Mouse (Mus musculus) neural tube, embryonic 14.5 days (tissue): ENCODE results near the gene Ddx28. TPM values are rescaled to one million over a fixed set of nuclear protein-coding genes. Genes with fewer than 3 reads are reported as not detected.
"Not testable (repeated sequence)": the region's sequence is repeated elsewhere in the genome, so short reads cannot be mapped to it uniquely, and the experiment has no call there.

Source experiments
- ATAC-seq: fragments of 200-750 bp; cut with Nextera tagmentation; 2 replicates; pipeline ENCODE4 v1.8.0; 2017; ENCODE audit warnings: low read depth, mild to moderate bottlenecking, moderate TSS enrichment, moderate library complexity
- H3K27ac ChIP-seq: fragments of 300-500 bp; sonication (generic); 2 replicates; pipeline ENCODE4 v1.5.1; 2014; ENCODE audit warnings: low read depth, mild to moderate bottlenecking, control low read depth, low read length, moderate library complexity, mixed read lengths
- H3K27me3 ChIP-seq: fragments of 300-500 bp; sonication (generic); 2 replicates; pipeline ENCODE4 v1.6.1; 2014; ENCODE audit warnings: low read length; ENCODE audit not compliant: control insufficient read depth, insufficient read depth
- H3K36me3 ChIP-seq: fragments of 300-500 bp; sonication (generic); 2 replicates; pipeline ENCODE4 v1.6.1; 2014; ENCODE audit warnings: low read length, mixed read lengths; ENCODE audit not compliant: control insufficient read depth, insufficient read depth
- H3K4me1 ChIP-seq: fragments of 300-500 bp; sonication (generic); 2 replicates; pipeline ENCODE4 v1.6.1; 2014; ENCODE audit warnings: low read length; ENCODE audit not compliant: control insufficient read depth, insufficient read depth
- H3K4me2 ChIP-seq: fragments of 300-500 bp; sonication (generic); 2 replicates; pipeline ENCODE4 v1.6.1; 2014; ENCODE audit warnings: mild to moderate bottlenecking, low read depth, low read length, control low read depth
- H3K4me3 ChIP-seq: fragments of 300-500 bp; sonication (generic); 2 replicates; pipeline ENCODE4 v1.5.1; 2014; ENCODE audit warnings: low read depth, low read length, control low read depth, mixed read lengths
- H3K9ac ChIP-seq: fragments of 300-500 bp; sonication (generic); replicated peaks from 2 replicates; pipeline ENCODE4 v1.6.1; 2014; ENCODE audit warnings: low read depth, mild to moderate bottlenecking, control low read depth, low read length, mixed read lengths
- H3K9me3 ChIP-seq: fragments of 300-500 bp; sonication (generic); 2 replicates; pipeline ENCODE4 v1.6.1; 2016; ENCODE audit warnings: low read length; ENCODE audit not compliant: control insufficient read depth
- WGBS: fragments of 180-500 bp; shearing (Covaris S2); extraction: QIAGEN DNeasy Blood & Tissue Kit; methylation state at CpG from one replicate; pipeline ENCODE4 v1.1.7; 2014; 5-methylcytosine and 5-hydroxymethylcytosine counted together
- polyA plus RNA-seq: library from polyadenylated mRNA; unstranded; fragments of >200 nt; fragmentation: Nextera tagmentation; extraction: Ambion mirVana; gene quantifications from 2 replicates; pipeline ENCODE4 v1.2.1, GENCODE M21; 2014

The Ddx28 gene
- polyA plus RNA-seq, 1 experiment from 2014 or later: 23.9 TPM

DNA sequence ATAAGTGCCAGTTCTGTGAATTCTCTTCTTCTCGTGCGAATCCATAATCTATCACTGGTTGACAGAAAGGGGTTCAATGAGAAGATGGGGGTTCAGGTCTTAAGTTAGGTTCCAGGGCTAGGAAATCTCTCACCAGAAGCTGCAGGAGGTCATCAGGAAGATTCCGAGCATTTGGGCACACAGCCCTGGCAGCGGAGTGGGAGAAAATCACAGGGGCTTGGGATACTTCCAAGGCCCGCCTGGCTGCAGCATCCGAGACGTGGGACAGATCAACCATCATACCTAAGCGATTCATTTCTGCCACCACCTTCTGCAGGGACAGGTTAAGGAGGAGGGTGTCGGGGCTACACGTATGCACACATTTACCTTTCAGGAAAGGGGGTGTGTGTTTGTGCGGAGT, 23.1 kb downstream of the Ddx28 start:
- Histone ChIP-seq H3K36me3 (no peaks in the 10 kb centered on the region), H3K27me3 (no peaks in the 10 kb centered on the region), H3K4me1 (no peaks in the 10 kb centered on the region), H3K4me3 (no peak overlapping the region), H3K4me2 (no peak overlapping the region), H3K27ac (no peak overlapping the region), H3K9me3 (no peaks in the 10 kb centered on the region), H3K9ac (no peak overlapping the region)
- no peak for ATAC-seq
- WGBS: 93% methylated on average over 11 of the region's 11 CpGs

DNA sequence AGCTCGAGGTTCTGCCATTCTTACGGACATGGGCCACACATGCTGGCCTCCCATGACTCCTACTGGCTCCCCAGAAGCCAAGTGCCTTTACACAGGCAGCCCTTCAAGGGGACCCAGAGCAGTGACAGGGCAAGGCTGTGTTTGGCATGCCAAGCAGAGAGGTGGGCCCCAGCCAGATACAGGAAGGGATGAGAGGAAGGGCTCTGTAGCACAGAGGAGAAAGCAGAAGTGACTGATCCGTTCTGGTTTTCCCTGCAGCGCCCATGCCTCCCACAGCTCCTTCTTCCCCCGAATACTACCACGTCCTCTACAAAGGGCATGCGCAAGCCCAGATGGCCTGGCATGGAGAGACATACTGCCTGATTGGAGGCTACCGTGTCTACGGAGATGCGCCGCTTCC, 28.3 kb downstream of the Ddx28 start:
- H3K36me3 ChIP-seq, H3K9me3 ChIP-seq, H3K4me3 ChIP-seq, H3K9ac ChIP-seq, H3K27ac ChIP-seq, H3K27me3 ChIP-seq, H3K4me1 ChIP-seq, H3K4me2 ChIP-seq, ATAC-seq: not testable (repeated sequence)
- 82% methylated on average over 11 of the region's 11 CpGs for whole genome bisulfite sequencing

- WGBS: 88% methylated on average over 1 of the region's 1 CpGs
- H3K27ac ChIP-seq: no peak overlapping the region
- H3K36me3 ChIP-seq: no peaks in the 10 kb centered on the region
- no peak overlapping the region for H3K4me2 ChIP-seq
- H3K9ac ChIP-seq: no peak overlapping the region
- no peak for ATAC-seq
- H3K4me3 ChIP-seq: no peak overlapping the region
- H3K9me3 ChIP-seq: no peaks in the 10 kb centered on the region
- H3K27me3 ChIP-seq: no peaks in the 10 kb centered on the region
- no peaks in the 10 kb centered on the region for H3K4me1 ChIP-seq
These were observed 30.5 kb downstream of the Ddx28 start for GRCm38 (mm10) chr8:105981146-105981545.

GRCm38 (mm10) chr8:105979325-105979724, 32.4 kb downstream of the Ddx28 start, which contains the start of gene Dpep3:
Gene Dpep3 (minus strand): TSS chr8:105979429.
- H3K4me1 ChIP-seq: no peaks in the 10 kb centered on the region
- H3K36me3 ChIP-seq: no peaks in the 10 kb centered on the region
- H3K9ac ChIP-seq: no peak within 1 kb of the TSS
- no peak within 1 kb of the TSS for H3K4me3 ChIP-seq
- no peak within 1 kb of the TSS for H3K27ac ChIP-seq
- H3K9me3 ChIP-seq: no peaks in the 10 kb centered on the region
- no peaks in the 10 kb centered on the region for H3K27me3 ChIP-seq
- no peak for ATAC-seq
- WGBS: 91% methylated on average over 15 of the region's 15 CpGs
- no peak within 1 kb of the TSS for H3K4me2 ChIP-seq

- 63% methylated on average over 7 of the region's 7 CpGs for WGBS
- Histone ChIP-seq H3K36me3 (no peaks in the 10 kb centered on the region), H3K27ac (no peak overlapping the region), H3K4me2 (no peak overlapping the region), H3K4me1 (no peaks in the 10 kb centered on the region), H3K9ac (no peak overlapping the region), H3K9me3 (no peaks in the 10 kb centered on the region), H3K4me3 (no peak overlapping the region), H3K27me3 (no peaks in the 10 kb centered on the region)
- ATAC-seq: no peak
These were observed 36.3 kb downstream of the Ddx28 start for GRCm38 (mm10) chr8:105975363-105975762.

DNA sequence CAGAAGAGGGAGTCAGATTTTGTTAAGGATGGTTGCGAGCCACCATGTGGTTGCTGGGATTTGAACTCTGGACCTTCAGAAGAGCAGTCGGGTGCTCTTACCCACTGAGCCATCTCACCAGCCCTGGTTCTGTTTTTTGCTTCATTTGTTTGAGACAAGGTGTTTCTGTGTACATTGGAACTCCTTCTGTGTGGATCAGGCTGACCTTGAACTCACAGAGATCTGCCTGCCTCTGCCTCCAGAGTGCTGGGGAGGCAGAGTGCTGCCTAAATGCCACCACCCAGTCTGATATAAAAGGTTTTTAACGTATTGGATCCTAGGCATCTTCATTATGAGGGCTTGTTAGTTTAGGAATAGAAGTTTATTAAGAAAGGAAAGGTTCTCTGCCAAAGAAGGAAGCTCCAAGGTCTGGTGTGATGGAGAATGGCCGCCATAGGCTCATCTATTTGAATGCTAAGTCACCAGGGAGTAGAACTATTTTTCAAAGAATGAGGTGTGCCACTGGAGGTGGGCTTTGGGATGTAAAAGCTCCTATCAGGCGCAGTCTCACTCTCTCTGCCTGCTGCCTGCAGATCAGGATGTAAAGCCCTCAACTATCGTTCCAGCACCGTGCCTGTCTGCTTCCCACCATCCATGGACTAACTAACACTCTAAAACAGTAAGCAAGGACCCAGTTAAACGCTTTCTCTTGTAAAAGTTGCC, 40.5 kb downstream of the Ddx28 start:
- H3K27me3 ChIP-seq: peaks cover 5% of the 10 kb centered on the region
- 77% methylated on average over 8 of the region's 8 CpGs for WGBS
- H3K4me1 ChIP-seq: no peaks in the 10 kb centered on the region
- no peak overlapping the region for H3K27ac ChIP-seq
- no peak overlapping the region for H3K4me2 ChIP-seq
- H3K9ac ChIP-seq: no peak overlapping the region
- H3K36me3 ChIP-seq: no peaks in the 10 kb centered on the region
- H3K9me3 ChIP-seq: no peaks in the 10 kb centered on the region
- ATAC-seq: no peak
- no peak overlapping the region for H3K4me3 ChIP-seq

GRCm38 (mm10) chr8:105969367-105969766, 42.3 kb downstream of the Ddx28 start:
- H3K4me3 ChIP-seq: no peak overlapping the region
- ATAC-seq: no peak
- no peaks in the 10 kb centered on the region for H3K36me3 ChIP-seq
- 0 out of 2 replicates have a peak, but pooled peaks cover 2% of the 10 kb centered on the region for H3K4me1 ChIP-seq
- H3K9me3 ChIP-seq: no peaks in the 10 kb centered on the region
- no peak overlapping the region for H3K27ac ChIP-seq
- peaks cover 12% of the 10 kb centered on the region for H3K27me3 ChIP-seq
- no peak overlapping the region for H3K9ac ChIP-seq
- H3K4me2 ChIP-seq: no peak overlapping the region
- 70% methylated on average over 1 of the region's 1 CpGs for WGBS

DNA sequence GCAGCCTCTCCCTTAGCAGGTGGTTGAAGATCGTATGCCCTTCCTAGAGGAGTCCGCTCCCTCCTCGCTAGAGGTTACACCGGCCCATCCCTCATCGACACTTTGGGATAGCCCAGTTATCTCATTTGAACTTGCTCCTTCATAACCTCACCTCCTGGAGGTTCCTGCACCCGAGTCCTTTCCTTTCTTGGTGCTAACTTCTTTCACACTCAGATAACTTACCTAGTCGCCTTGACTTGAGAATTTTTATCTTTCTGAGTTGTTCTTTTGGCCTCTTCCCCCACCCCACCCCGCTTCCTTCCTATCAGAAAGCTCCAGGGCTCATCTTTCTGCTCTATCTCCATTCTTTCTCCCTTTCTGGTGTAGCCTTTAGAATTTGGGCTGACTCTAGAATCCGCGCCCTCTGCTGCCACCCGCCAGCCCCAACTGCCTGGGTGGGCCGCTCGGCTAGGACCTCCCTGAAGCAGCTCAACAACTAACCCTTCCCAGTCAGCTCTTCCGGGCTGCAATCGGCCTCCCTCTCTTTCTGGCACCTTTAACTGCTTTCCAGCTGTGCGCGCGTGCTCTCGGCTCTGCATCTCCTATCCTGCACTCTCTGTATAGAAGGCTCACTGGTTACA, 44.9 kb downstream of the Ddx28 start:
- H3K27ac ChIP-seq: no peak overlapping the region
- 0 out of 2 replicates have a peak, but pooled peaks cover 2% of the 10 kb centered on the region for H3K4me1 ChIP-seq
- 8% methylated on average over 19 of the region's 19 CpGs for WGBS
- H3K4me2 ChIP-seq: no peak overlapping the region
- no peak for ATAC-seq
- no peaks in the 10 kb centered on the region for H3K36me3 ChIP-seq
- no peak overlapping the region for H3K4me3 ChIP-seq
- H3K9me3 ChIP-seq: no peaks in the 10 kb centered on the region
- H3K9ac ChIP-seq: no peak overlapping the region
- peaks cover 12% of the 10 kb centered on the region for H3K27me3 ChIP-seq

DNA sequence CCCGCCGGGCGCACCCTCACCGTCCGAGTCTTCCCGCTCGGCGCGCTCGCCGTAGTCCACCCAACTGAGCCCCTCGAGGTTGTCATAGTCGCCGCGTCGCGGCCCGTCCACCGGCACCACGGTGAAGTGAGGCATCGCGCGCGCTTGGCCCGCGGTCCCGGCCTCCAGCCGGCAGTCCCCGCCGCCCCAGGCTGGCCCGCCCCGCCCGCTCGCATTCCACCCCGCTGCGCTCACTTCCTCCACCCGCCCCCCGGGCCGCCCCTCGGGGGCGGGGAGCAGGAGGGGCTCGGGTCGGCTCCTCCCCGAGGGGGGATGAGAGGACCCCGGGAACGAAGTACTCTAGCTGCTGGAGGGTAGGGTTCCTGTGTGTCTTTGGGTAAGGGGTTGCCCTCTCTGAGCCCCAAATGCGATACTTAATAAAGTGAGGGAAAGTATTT, 45.8 kb downstream of the Ddx28 start, which contains the start of gene Slc12a4:
TSS of gene Slc12a4 (minus strand) at position 193 of the 437 bp plus-strand sequence.
- Histone ChIP-seq H3K27ac (no peak within 1 kb of the TSS), H3K4me2 (peak within 1 kb of the TSS; percentile 48), H3K9me3 (no peaks in the 10 kb centered on the region), H3K27me3 (peaks cover 12% of the 10 kb centered on the region), H3K36me3 (no peaks in the 10 kb centered on the region), H3K4me1 (0 out of 2 replicates have a peak, but pooled peaks cover 2% of the 10 kb centered on the region), H3K9ac (peak within 1 kb of the TSS; percentile 44), H3K4me3 (peak within 1 kb of the TSS; percentile 41)
- peak; percentile 75 for ATAC-seq
- WGBS: 0% methylated on average over 39 of the region's 47 CpGs
